Mouse (Mus musculus): ENCODE measurements at regions not wholly inside any gene's neighbourhood (a gene's known extent, or its start where the extent isn't known, plus 50 kb on each side); places are given as distances from the start of the nearest gene placed in this dataset.

GRCm38 (mm10) chr17:61570933-61571332 is 1310.2 kb downstream of the Efna5 start:
- Histone ChIP-seq H3K4me2 (replicated peaks) (no peak overlapping the region), H3K9ac (no peak overlapping the region), H3K4me1 (no peaks in the 10 kb centered on the region), H3K27me3 (no peaks in the 10 kb centered on the region), H3K36me3 (no peaks in the 10 kb centered on the region), H3K27ac (replicated peaks) (no peak overlapping the region), H3K9me3 (replicated peaks) (no peaks in the 10 kb centered on the region), H3K4me3 (replicated peaks) (no peak overlapping the region)
- WGBS, result 35% methylated on average over 3 of the region's 3 CpGs
- ATAC-seq (ENCODE audit: insufficient number of reproducible peaks, low FRiP score, low TSS enrichment, low read depth), result no peak
